Mouse (Mus musculus): Measurements from ENCODE around the gene Dcdc2a. TPM values are rescaled to one million over a fixed set of nuclear protein-coding genes. Genes with fewer than 3 reads are reported as not detected.

Gene Dcdc2a
- polyA plus RNA-seq, 1 experiment from 2014 or later: 1.3 TPM

DNA sequence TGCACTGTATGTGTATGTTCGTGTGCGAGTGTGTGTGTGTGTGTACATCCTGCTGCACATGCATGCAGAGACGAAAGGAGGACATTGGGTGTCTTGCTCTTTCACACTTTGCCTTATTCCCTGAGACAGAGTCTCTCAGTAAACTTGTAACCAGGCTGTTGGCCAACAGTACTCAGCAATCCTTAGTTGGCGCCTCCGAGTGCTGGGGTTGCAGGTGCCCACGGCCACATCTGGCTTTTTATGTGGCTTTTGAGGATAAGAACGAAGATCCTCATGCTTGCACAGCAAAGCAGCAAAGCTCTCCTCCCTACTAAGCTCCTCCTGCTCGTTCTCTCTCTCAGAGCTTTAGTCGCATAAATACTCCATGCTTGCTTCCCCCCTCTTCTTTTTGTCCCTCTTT, 73.0 kb downstream of the Dcdc2a start:
- H3K9me3 ChIP-seq (replicated peaks; ENCODE audit: control insufficient read depth, low read length): no peaks in the 10 kb centered on the region
- H3K36me3 ChIP-seq (ENCODE audit: control insufficient read depth, insufficient read depth, low read length): no peaks in the 10 kb centered on the region
- no peaks in the 10 kb centered on the region for H3K27me3 ChIP-seq (ENCODE audit: control insufficient read depth, insufficient read depth, low read length)
- H3K4me2 ChIP-seq (ENCODE audit: low read depth, low read length): no peak overlapping the region
- WGBS: 80% methylated on average over 9 of the region's 9 CpGs
- ATAC-seq (ENCODE audit: insufficient read depth, low FRiP score): no peak
- no peak overlapping the region for H3K9ac ChIP-seq (ENCODE audit: low read length)
- no peak overlapping the region for H3K4me3 ChIP-seq (replicated peaks; ENCODE audit: low read length)
- no peaks in the 10 kb centered on the region for H3K4me1 ChIP-seq (ENCODE audit: control insufficient read depth, insufficient read depth, low read length)
- H3K27ac ChIP-seq (ENCODE audit: low read length): no peak overlapping the region

- WGBS: 88% methylated on average over 3 of the region's 3 CpGs
- H3K4me2 ChIP-seq (ENCODE audit: low read depth, low read length): no peak overlapping the region
- H3K27ac ChIP-seq (ENCODE audit: low read length): no peak overlapping the region
- H3K4me1 ChIP-seq (ENCODE audit: control insufficient read depth, insufficient read depth, low read length): no peaks in the 10 kb centered on the region
- H3K9ac ChIP-seq (ENCODE audit: low read length): no peak overlapping the region
- ATAC-seq (ENCODE audit: insufficient read depth, low FRiP score): no peak
- H3K36me3 ChIP-seq (ENCODE audit: control insufficient read depth, insufficient read depth, low read length): no peaks in the 10 kb centered on the region
- no peaks in the 10 kb centered on the region for H3K9me3 ChIP-seq (replicated peaks; ENCODE audit: control insufficient read depth, low read length)
- no peaks in the 10 kb centered on the region for H3K27me3 ChIP-seq (ENCODE audit: control insufficient read depth, insufficient read depth, low read length)
- no peak overlapping the region for H3K4me3 ChIP-seq (replicated peaks; ENCODE audit: low read length)
These were observed 87.3 kb downstream of the Dcdc2a start for GRCm38 (mm10) chr13:25143066-25143465.

- Histone ChIP-seq H3K4me3 (replicated peaks; ENCODE audit: low read length) (no peak overlapping the region), H3K9ac (ENCODE audit: low read length) (no peak overlapping the region), H3K4me2 (ENCODE audit: low read depth, low read length) (no peak overlapping the region), H3K9me3 (replicated peaks; ENCODE audit: control insufficient read depth, low read length) (no peaks in the 10 kb centered on the region), H3K27ac (ENCODE audit: low read length) (no peak overlapping the region), H3K27me3 (ENCODE audit: control insufficient read depth, insufficient read depth, low read length) (no peaks in the 10 kb centered on the region), H3K36me3 (ENCODE audit: control insufficient read depth, insufficient read depth, low read length) (no peaks in the 10 kb centered on the region), H3K4me1 (ENCODE audit: control insufficient read depth, insufficient read depth, low read length) (no peaks in the 10 kb centered on the region)
- ATAC-seq (ENCODE audit: insufficient read depth, low FRiP score): no peak
- WGBS: 59% methylated on average over 2 of the region's 2 CpGs
These were observed 88.3 kb downstream of the Dcdc2a start for GRCm38 (mm10) chr13:25144093-25144492.

DNA sequence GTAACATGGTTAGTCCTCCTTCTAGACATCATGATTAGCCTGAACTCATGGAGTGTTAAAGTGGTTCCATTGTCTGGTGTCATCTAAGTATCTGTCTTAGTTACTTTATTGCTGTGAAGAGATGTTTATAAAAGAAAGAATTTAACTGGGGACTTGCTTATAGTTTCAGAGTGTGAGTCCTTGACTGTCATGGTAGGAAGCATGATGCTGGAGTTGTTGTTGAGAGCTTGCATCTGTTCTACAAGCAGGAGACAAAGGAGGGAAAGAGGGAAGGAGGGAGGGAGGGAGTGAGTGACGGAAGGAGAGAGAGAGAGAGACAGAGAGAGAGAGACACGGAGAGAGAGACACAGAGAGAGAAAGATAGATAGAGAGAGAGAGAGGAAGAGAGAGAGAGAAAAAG, 90.4 kb downstream of the Dcdc2a start:
- no peak for ATAC-seq (ENCODE audit: insufficient read depth, low FRiP score)
- Histone ChIP-seq H3K4me2 (ENCODE audit: low read depth, low read length) (no peak overlapping the region), H3K4me3 (replicated peaks; ENCODE audit: low read length) (no peak overlapping the region), H3K36me3 (ENCODE audit: control insufficient read depth, insufficient read depth, low read length) (no peaks in the 10 kb centered on the region), H3K27me3 (ENCODE audit: control insufficient read depth, insufficient read depth, low read length) (no peaks in the 10 kb centered on the region), H3K4me1 (ENCODE audit: control insufficient read depth, insufficient read depth, low read length) (no peaks in the 10 kb centered on the region), H3K27ac (ENCODE audit: low read length) (no peak overlapping the region), H3K9me3 (replicated peaks; ENCODE audit: control insufficient read depth, low read length) (no peaks in the 10 kb centered on the region), H3K9ac (ENCODE audit: low read length) (no peak overlapping the region)
- 60% methylated on average over 2 of the region's 2 CpGs for WGBS

DNA sequence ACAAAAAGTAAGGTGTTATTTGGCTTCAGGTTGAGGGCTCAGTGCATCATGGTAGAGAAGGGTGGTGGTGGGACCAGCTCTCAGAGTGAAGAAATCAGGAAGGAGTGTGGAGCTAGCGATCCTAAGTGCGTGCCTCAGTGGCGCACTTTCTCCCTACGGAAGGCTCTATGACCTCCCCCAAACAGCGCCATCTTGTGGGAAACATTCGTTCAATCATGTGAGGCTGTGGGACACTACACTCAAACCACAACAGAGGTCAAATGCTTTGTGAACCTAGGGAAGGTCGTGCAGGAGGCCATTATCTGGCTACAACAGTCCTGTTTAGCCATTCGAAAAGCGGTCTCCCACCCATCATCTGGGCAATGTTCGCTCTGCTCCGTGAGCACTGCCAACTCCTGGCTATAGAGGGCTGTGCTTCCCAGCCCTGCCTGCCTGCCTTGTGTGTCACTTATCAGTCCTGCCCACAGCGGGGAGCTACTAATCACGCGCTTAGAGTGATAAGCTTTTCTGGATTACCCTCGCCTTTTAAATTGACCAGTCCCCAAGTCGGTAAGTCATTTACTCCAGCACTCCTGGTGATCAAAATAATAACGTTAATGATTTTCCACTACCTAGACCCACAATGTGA, 94.5 kb downstream of the Dcdc2a start:
- Histone ChIP-seq H3K4me1 (ENCODE audit: control insufficient read depth, insufficient read depth, low read length) (no peaks in the 10 kb centered on the region), H3K4me2 (ENCODE audit: low read depth, low read length) (no peak overlapping the region), H3K36me3 (ENCODE audit: control insufficient read depth, insufficient read depth, low read length) (no peaks in the 10 kb centered on the region), H3K9me3 (replicated peaks; ENCODE audit: control insufficient read depth, low read length) (no peaks in the 10 kb centered on the region), H3K9ac (ENCODE audit: low read length) (no peak overlapping the region), H3K27ac (ENCODE audit: low read length) (no peak overlapping the region), H3K4me3 (replicated peaks; ENCODE audit: low read length) (no peak overlapping the region), H3K27me3 (ENCODE audit: control insufficient read depth, insufficient read depth, low read length) (no peaks in the 10 kb centered on the region)
- 29% methylated on average over 17 of the region's 17 CpGs for WGBS
- no peak for ATAC-seq (ENCODE audit: insufficient read depth, low FRiP score)

DNA sequence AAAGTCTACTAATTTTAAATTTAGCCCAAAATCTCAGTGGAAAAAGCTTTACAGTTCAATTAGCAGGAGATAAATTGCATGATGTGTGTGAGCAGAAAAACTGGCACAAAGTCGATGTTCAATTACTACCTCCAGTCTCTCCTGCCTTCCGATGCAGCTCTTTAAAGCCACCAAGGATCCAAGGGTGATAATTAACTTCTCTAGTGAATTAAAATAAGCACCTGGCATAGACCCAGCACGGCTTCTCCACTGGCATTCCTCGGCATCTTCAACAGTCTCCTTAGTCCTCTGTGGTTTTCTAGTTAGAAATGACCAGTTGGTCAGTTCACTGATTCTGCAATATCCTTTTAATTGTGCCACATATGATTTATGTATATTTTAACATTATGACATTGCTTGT, 95.1 kb downstream of the Dcdc2a start:
- Histone ChIP-seq H3K27me3 (ENCODE audit: control insufficient read depth, insufficient read depth, low read length) (no peaks in the 10 kb centered on the region), H3K27ac (ENCODE audit: low read length) (no peak overlapping the region), H3K4me3 (replicated peaks; ENCODE audit: low read length) (no peak overlapping the region), H3K36me3 (ENCODE audit: control insufficient read depth, insufficient read depth, low read length) (no peaks in the 10 kb centered on the region), H3K4me1 (ENCODE audit: control insufficient read depth, insufficient read depth, low read length) (no peaks in the 10 kb centered on the region), H3K9me3 (replicated peaks; ENCODE audit: control insufficient read depth, low read length) (no peaks in the 10 kb centered on the region), H3K4me2 (ENCODE audit: low read depth, low read length) (no peak overlapping the region), H3K9ac (ENCODE audit: low read length) (no peak overlapping the region)
- WGBS: 65% methylated on average over 4 of the region's 4 CpGs
- ATAC-seq (ENCODE audit: insufficient read depth, low FRiP score): no peak

DNA sequence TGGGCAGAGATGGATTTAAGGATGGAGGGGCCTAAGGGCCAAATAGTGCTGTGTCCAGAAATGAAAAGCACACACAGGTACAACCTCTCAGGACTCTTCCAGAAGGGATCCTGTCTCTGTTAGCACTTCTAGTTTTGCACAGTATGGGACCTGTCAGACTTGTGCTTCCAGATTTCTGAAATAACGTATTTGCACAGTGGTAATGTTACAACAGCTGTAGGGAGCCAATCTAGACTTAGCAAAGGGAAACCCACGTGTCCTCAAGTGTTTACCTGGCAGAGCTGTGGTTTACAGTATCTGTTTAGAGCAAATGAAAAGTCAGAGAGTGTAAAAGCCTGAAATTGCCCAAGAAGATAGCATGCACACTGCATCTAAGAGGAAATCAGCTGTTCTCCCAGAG, 104.1 kb downstream of the Dcdc2a start:
- 30% methylated on average over 2 of the region's 2 CpGs for WGBS
- Histone ChIP-seq H3K4me2 (ENCODE audit: low read depth, low read length) (no peak overlapping the region), H3K27ac (ENCODE audit: low read length) (no peak overlapping the region), H3K27me3 (ENCODE audit: control insufficient read depth, insufficient read depth, low read length) (no peaks in the 10 kb centered on the region), H3K4me3 (replicated peaks; ENCODE audit: low read length) (no peak overlapping the region), H3K36me3 (ENCODE audit: control insufficient read depth, insufficient read depth, low read length) (no peaks in the 10 kb centered on the region), H3K9ac (ENCODE audit: low read length) (no peak overlapping the region), H3K4me1 (ENCODE audit: control insufficient read depth, insufficient read depth, low read length) (no peaks in the 10 kb centered on the region), H3K9me3 (replicated peaks; ENCODE audit: control insufficient read depth, low read length) (no peaks in the 10 kb centered on the region)
- peak; percentile 58; the same call in 1 of the 2 replicates for ATAC-seq (ENCODE audit: insufficient read depth, low FRiP score)

DNA sequence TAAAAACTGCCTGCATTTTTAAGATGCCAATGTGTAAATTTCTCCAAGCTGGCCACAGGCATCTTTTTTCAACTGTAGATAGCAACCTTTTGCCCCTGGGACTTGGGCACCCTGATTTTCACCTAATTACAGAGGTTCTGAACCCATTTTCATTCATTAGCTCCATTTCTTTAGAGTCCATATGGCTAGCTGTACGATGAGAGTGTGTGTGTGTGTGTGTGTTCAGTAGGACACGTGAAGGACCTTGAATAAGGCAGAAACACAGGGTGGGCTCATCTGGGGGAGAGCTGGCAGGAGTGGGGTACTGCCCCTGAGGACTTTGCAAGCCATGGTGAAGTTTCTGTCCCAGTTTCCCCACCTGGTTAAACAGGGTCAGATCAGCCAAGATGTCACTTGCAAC, 105.0 kb downstream of the Dcdc2a start:
- no peak overlapping the region for H3K27ac ChIP-seq (ENCODE audit: low read length)
- no peak overlapping the region for H3K4me3 ChIP-seq (replicated peaks; ENCODE audit: low read length)
- no peak for ATAC-seq (ENCODE audit: insufficient read depth, low FRiP score)
- H3K9ac ChIP-seq (ENCODE audit: low read length): no peak overlapping the region
- no peak overlapping the region for H3K4me2 ChIP-seq (ENCODE audit: low read depth, low read length)
- H3K36me3 ChIP-seq (ENCODE audit: control insufficient read depth, insufficient read depth, low read length): no peaks in the 10 kb centered on the region
- H3K27me3 ChIP-seq (ENCODE audit: control insufficient read depth, insufficient read depth, low read length): no peaks in the 10 kb centered on the region
- WGBS: 78% methylated on average over 2 of the region's 2 CpGs
- H3K4me1 ChIP-seq (ENCODE audit: control insufficient read depth, insufficient read depth, low read length): no peaks in the 10 kb centered on the region
- H3K9me3 ChIP-seq (replicated peaks; ENCODE audit: control insufficient read depth, low read length): no peaks in the 10 kb centered on the region

- WGBS: 82% methylated on average over 3 of the region's 3 CpGs
- no peak overlapping the region for H3K4me2 ChIP-seq (ENCODE audit: low read depth, low read length)
- no peaks in the 10 kb centered on the region for H3K36me3 ChIP-seq (ENCODE audit: control insufficient read depth, insufficient read depth, low read length)
- H3K9ac ChIP-seq (ENCODE audit: low read length): no peak overlapping the region
- H3K9me3 ChIP-seq (replicated peaks; ENCODE audit: control insufficient read depth, low read length): no peaks in the 10 kb centered on the region
- ATAC-seq (ENCODE audit: insufficient read depth, low FRiP score): no peak
- no peaks in the 10 kb centered on the region for H3K4me1 ChIP-seq (ENCODE audit: control insufficient read depth, insufficient read depth, low read length)
- no peak overlapping the region for H3K4me3 ChIP-seq (replicated peaks; ENCODE audit: low read length)
- no peak overlapping the region for H3K27ac ChIP-seq (ENCODE audit: low read length)
- H3K27me3 ChIP-seq (ENCODE audit: control insufficient read depth, insufficient read depth, low read length): no peaks in the 10 kb centered on the region
These were observed 106.8 kb downstream of the Dcdc2a start for GRCm38 (mm10) chr13:25162594-25162993.

- Histone ChIP-seq H3K36me3 (ENCODE audit: control insufficient read depth, insufficient read depth, low read length) (no peaks in the 10 kb centered on the region), H3K9me3 (replicated peaks; ENCODE audit: control insufficient read depth, low read length) (no peaks in the 10 kb centered on the region), H3K9ac (ENCODE audit: low read length) (no peak overlapping the region), H3K27me3 (ENCODE audit: control insufficient read depth, insufficient read depth, low read length) (no peaks in the 10 kb centered on the region), H3K4me2 (ENCODE audit: low read depth, low read length) (no peak overlapping the region), H3K27ac (ENCODE audit: low read length) (no peak overlapping the region), H3K4me1 (ENCODE audit: control insufficient read depth, insufficient read depth, low read length) (no peaks in the 10 kb centered on the region), H3K4me3 (replicated peaks; ENCODE audit: low read length) (no peak overlapping the region)
- no peak for ATAC-seq (ENCODE audit: insufficient read depth, low FRiP score)
- WGBS: 84% methylated on average over 3 of the region's 3 CpGs
These were observed 113.1 kb downstream of the Dcdc2a start for GRCm38 (mm10) chr13:25168891-25169290.

All from stomach, embryonic 16.5 days (tissue).